Mouse (Mus musculus) cerebellum, adult 2 months (tissue): ENCODE results near the gene Aldoart2.

Experiments
- CTCF ChIP-seq: fragments of 200-500 bp; IDR thresholded peaks from 2 replicates; pipeline ENCODE4 v1.5.1; 2011; ENCODE audit warnings: low read depth, mild to moderate bottlenecking, control low read depth, low read length, moderate library complexity, borderline replicate concordance; ENCODE audit not compliant: insufficient read depth
- POLR2A ChIP-seq: fragments of 200-500 bp; IDR thresholded peaks from 2 replicates; pipeline ENCODE4 v1.6.1; 2011; ENCODE audit warnings: low read length, control low read depth, borderline replicate concordance; ENCODE audit not compliant: insufficient read depth

- no peak for TF ChIP-seq CTCF
- TF ChIP-seq POLR2A, result no peak
Measured at GRCm38 (mm10) chr12:55559184-55559855, 5.7 kb upstream of the Aldoart2 start.
